Comparison of ENCODE assay signal across 17 mouse cellular contexts in genomic region chr7:29202577-29202976, GRCm38 (mm10). TPM values are rescaled to one million over a fixed set of nuclear protein-coding genes. Genes with fewer than 3 reads are reported as not detected.
"Had no signal": no experiment of that assay in that cellular context is flagged by ENCODE, and none has a peak within 500 bp of the region (broad histone marks: within the 10 kb centered on the region; RNA-seq: fewer than 3 reads in every experiment).

No protein-coding gene starts in this region.

- H3K4me2 ChIP-seq: limb, embryonic 13.5 days; liver, embryonic 13.5 days; lung, embryonic 14.5 days; midbrain, embryonic 13.5 days had no signal

- H3K27ac ChIP-seq: kidney, postnatal 0 days; layer of hippocampus, adult 2 months; limb, embryonic 10.5 days; limb, embryonic 13.5 days; liver, embryonic 13.5 days; macrophage; midbrain, embryonic 10.5 days; midbrain, embryonic 13.5 days had no signal

- H3K9ac ChIP-seq: limb, embryonic 13.5 days; liver, embryonic 13.5 days; lung, embryonic 14.5 days; midbrain, embryonic 13.5 days had no signal

- H3K27me3 ChIP-seq: limb, embryonic 13.5 days had no signal

- H3K9me3 ChIP-seq: limb, embryonic 10.5 days; limb, embryonic 13.5 days; liver, embryonic 13.5 days; megakaryocyte, embryonic 14.5 days; midbrain, embryonic 10.5 days; midbrain, embryonic 13.5 days had no signal

- H3K4me1 ChIP-seq: limb, embryonic 10.5 days; limb, embryonic 13.5 days; liver, embryonic 13.5 days; midbrain, embryonic 10.5 days; midbrain, embryonic 13.5 days had no signal

- DNase-seq: kidney, adult 2 months; kidney, postnatal 25 days; layer of hippocampus, adult 9-11 months; liver, embryonic 13.5 days; lung, embryonic 14.5 days had no signal

- H3K36me3 ChIP-seq: limb, embryonic 10.5 days; limb, embryonic 13.5 days; liver, embryonic 13.5 days; midbrain, embryonic 10.5 days; midbrain, embryonic 13.5 days had no signal

- H3K4me3 ChIP-seq: layer of hippocampus, adult 2 months; limb, embryonic 10.5 days; limb, embryonic 13.5 days; liver, embryonic 13.5 days; megakaryocyte, embryonic 14.5 days; midbrain, embryonic 10.5 days; midbrain, embryonic 13.5 days had no signal

- ATAC-seq: intestine, postnatal 0 days; lung, postnatal 0 days; midbrain, embryonic 13.5 days; midbrain, embryonic 16.5 days had no signal

RNA-seq across cellular contexts. Expression of gene Ggn, which starts 32.6 kb away (rescaled TPM):
- total RNA-seq: liver, adult 2 months had no signal
